Mouse (Mus musculus) embryonic fibroblast, embryonic 13.5 days (primary cell): ENCODE measurements around the gene Ppm1h. TPM values are rescaled to one million over a fixed set of nuclear protein-coding genes. Genes with fewer than 3 reads are reported as not detected.

Source experiments
- H3K27ac ChIP-seq: 2 replicates; pipeline ENCODE4 v1.5.1; 2012; ENCODE audit warnings: low read length, control low read depth, inconsistent platforms; ENCODE audit not compliant: insufficient read depth
- H3K4me1 ChIP-seq: 2 replicates; pipeline ENCODE4 v1.6.1; 2011; ENCODE audit warnings: low read length; ENCODE audit not compliant: control insufficient read depth, insufficient read depth
- H3K4me3 ChIP-seq: 2 replicates; pipeline ENCODE4 v1.5.1; 2011; ENCODE audit warnings: mild to moderate bottlenecking, control low read depth, low read length; ENCODE audit not compliant: insufficient read depth
- CTCF ChIP-seq: IDR thresholded peaks from 2 replicates; pipeline ENCODE4 v1.5.1; 2011; ENCODE audit warnings: mild to moderate bottlenecking, control low read depth, low read length, moderate library complexity, borderline replicate concordance; ENCODE audit not compliant: insufficient read depth
- POLR2A ChIP-seq: IDR thresholded peaks from 2 replicates; pipeline ENCODE4 v1.6.1; 2011; ENCODE audit warnings: low read depth, mild to moderate bottlenecking, control low read depth, low read length, moderate library complexity
- polyA plus RNA-seq: library from polyadenylated mRNA; stranded (reverse); fragments of >200 nt; gene quantifications from 2 replicates; pipeline ENCODE4 v1.2.4, GENCODE M21; 2011; ENCODE audit warnings: low read depth; ENCODE audit not compliant: missing spikeins, insufficient read length

The Ppm1h gene
- polyA plus RNA-seq, 1 experiment, result 4.5 TPM

DNA sequence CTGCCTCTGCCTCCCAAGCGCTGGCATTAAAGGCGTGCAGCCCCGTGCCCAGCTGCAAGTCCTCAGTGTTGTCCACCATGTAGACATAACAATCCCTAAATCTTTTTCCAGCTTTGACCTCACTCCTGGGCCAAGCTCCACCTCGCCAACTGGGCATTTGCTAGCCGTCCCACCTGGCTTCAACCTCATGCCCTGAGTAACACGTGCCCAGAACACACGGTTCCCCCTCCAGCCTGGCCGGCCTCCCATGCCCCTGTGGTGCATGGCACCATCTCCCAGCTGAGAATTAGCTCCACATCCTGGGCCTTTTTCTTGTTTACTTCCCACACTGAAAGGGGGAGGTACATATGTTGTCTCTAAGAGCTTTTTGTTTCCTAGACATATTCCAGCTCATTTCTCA, 163.5 kb downstream of the Ppm1h start:
- H3K4me3 ChIP-seq, result no peak overlapping the region
- H3K4me1 ChIP-seq, result no peaks in the 10 kb centered on the region
- no peak overlapping the region for H3K27ac ChIP-seq
- TF ChIP-seq POLR2A (no peak), CTCF (no peak)

DNA sequence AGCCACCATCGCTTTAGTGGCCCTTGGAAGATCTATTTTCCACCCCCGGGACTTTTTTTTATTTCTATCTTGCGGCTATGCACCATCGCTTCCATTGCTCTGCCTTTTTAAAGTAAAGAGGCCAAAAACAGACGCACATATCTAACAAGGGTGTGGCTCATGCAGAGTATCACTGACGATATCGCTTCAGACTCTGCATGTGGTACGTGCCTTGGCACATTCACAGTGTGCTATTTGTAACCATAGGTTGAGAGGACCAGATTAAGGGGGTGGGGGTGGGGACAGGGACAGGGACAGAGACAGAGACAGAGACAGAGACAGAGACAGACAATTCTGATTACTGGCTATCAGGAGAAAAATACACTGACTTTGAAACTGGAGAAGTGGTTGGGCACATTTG, 164.4 kb downstream of the Ppm1h start:
- no peak for TF ChIP-seq CTCF
- no peak for TF ChIP-seq POLR2A
- H3K4me3 ChIP-seq, result no peak overlapping the region
- no peak overlapping the region for H3K27ac ChIP-seq
- no peaks in the 10 kb centered on the region for H3K4me1 ChIP-seq

DNA sequence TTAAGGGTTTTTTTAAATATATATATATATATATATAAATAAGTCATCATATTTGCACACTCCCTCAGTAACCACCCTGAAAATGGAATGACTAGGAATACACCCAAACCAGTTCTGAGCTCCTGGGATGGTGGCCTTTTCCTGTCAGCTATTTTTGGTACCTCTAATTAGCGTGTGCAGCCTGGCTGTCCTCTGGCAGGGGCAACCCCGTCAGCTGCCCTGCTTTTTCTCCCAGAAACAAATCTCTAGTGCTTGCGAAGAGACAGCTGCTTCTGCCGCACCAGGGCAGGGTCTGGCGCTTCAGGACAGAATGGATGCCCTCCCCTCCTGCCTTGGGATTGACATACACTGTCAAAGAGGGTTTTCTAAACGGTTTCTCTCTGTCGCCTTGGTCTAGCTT, 166.9 kb downstream of the Ppm1h start:
- Histone ChIP-seq H3K4me3 (no peak overlapping the region), H3K27ac (no peak overlapping the region), H3K4me1 (no peaks in the 10 kb centered on the region)
- TF ChIP-seq CTCF, result no peak
- TF ChIP-seq POLR2A, result no peak

DNA sequence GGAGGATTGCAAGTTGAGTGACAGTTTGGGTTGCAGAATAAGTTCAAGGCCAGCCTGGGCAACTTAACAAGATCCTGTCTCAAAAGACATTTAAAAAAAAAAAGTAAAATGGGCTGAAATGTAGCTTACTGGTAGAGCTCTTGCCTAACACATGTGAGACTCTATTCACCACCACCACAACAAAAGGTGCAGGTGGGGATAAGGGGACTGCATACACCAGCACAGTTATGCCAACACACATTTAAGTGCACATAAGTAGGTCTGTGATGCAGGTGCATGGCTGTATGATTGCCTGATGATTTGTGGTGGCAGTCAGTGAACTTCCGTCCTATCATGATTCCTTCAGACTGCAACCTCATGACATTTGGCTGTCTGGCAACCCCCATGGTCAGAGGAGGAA, 167.9 kb downstream of the Ppm1h start:
- no peak overlapping the region for H3K27ac ChIP-seq
- no peak overlapping the region for H3K4me3 ChIP-seq
- H3K4me1 ChIP-seq, result no peaks in the 10 kb centered on the region
- TF ChIP-seq CTCF (no peak), POLR2A (no peak)

DNA sequence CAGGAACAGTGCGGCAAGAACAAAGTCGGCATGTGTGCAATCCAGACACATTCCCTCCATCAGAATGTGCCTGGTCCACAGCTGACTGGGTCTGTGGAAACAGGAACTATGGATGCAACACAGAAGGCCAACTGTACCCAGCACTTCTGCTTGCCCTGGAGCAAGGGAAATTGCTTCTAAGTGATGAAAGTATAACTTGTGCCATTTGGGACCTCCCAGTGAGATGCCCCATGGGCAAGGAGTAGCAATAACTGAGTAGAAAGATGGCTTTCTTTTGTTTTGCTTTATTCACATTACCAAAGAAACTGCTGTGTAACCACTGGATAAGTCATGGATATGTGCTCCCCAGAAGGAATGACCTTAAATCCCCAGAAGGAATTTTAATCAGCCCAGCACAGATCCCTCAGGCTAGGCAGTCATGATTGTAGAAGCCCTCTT, 169.5 kb downstream of the Ppm1h start:
- no peak overlapping the region for H3K4me3 ChIP-seq
- no peaks in the 10 kb centered on the region for H3K4me1 ChIP-seq
- TF ChIP-seq CTCF, result no peak
- TF ChIP-seq POLR2A, result no peak
- peak overlapping the region; percentile 55 for H3K27ac ChIP-seq

DNA sequence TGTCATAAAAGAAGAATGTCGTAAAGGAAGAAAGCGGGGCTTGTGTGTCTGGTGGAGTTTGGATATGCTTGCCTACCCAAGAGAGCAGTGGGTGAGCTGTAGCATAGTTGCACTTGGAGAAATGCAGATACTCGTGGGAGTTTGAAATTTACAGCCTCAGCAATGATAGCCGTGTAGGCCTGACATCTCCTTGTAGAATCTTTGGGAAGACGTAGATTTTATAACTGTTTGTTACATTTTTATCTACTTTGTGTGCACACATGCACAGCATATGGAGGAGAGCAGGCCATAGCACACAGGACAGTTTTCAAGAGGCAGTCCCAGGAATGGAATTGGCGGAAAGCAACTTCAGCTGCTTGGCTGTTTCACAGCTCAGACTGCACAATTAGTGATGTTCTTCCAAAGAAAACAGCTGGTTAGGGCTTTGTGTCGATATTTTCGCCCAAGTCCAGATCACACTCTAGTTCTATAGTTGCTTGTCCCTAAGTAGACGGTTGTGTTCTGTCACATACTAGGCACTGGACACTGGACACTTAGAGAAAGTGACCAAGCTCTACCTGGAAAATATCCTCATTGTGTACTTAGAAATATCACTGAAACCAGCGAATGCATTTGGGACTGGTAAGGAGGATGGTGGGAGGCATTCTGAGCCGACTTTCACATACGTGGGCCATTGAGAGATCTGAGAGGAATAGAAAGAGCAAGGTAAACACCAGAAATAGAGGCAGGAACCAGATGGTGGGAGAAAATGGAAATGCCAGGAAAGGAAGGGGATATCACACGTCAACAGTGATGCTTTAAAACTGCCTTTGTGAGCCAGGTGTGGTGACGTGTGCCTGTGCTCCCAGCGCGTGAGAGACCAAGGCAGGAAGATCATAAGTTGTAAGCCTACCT, 173.0 kb downstream of the Ppm1h start:
- Histone ChIP-seq H3K4me3 (no peak overlapping the region), H3K4me1 (peaks cover 9% of the 10 kb centered on the region; the same call in 1 of the 2 replicates), H3K27ac (no peak overlapping the region)
- TF ChIP-seq CTCF, result no peak
- TF ChIP-seq POLR2A, result no peak

DNA sequence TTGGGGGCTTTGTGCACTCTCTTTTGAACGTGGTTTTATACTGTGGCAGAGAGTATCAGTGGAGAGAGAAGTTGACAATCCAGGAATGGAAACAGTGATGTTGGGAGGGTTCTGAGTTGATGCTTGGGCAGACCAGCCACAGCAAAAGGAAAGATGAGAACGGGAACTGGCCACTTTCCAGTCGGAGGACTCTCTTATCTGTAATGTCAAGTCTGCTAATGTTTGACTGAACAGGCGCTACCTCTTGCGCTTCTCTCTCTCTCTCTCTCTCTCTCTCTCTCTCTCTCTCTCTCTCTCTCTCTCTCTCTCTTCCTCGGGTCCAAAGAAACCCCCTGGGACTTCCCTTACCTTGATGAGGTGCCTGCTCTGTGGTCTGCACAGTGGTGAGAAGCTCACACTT, 176.0 kb downstream of the Ppm1h start:
- Histone ChIP-seq H3K4me1 (peaks cover 9% of the 10 kb centered on the region; the same call in 1 of the 2 replicates), H3K27ac (peak overlapping the region; percentile 50), H3K4me3 (no peak overlapping the region)
- TF ChIP-seq POLR2A, result no peak
- no peak for TF ChIP-seq CTCF

DNA sequence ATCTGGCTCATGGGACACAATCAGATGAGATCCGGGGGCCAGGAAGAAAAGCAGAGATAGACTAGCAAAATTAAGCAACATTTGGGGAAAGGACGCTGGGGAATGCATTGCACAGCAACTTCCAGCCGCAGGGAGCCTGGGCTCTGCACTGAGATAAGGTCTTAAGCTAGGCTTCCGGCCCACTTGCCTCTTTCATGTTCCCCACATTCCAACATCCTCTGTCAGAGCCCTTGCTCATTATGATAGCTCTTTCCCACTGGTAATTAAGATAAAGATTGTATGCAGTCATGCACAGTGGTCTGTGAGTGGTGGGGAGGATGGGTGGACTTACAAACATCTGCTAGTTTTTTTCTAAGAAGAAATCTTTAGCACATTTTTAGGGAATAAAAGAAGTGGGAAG, 176.6 kb downstream of the Ppm1h start:
- H3K4me3 ChIP-seq, result no peak overlapping the region
- peak overlapping the region; percentile 82 for H3K27ac ChIP-seq
- H3K4me1 ChIP-seq, result peaks cover 9% of the 10 kb centered on the region; the same call in 1 of the 2 replicates
- TF ChIP-seq POLR2A (no peak), CTCF (no peak)

DNA sequence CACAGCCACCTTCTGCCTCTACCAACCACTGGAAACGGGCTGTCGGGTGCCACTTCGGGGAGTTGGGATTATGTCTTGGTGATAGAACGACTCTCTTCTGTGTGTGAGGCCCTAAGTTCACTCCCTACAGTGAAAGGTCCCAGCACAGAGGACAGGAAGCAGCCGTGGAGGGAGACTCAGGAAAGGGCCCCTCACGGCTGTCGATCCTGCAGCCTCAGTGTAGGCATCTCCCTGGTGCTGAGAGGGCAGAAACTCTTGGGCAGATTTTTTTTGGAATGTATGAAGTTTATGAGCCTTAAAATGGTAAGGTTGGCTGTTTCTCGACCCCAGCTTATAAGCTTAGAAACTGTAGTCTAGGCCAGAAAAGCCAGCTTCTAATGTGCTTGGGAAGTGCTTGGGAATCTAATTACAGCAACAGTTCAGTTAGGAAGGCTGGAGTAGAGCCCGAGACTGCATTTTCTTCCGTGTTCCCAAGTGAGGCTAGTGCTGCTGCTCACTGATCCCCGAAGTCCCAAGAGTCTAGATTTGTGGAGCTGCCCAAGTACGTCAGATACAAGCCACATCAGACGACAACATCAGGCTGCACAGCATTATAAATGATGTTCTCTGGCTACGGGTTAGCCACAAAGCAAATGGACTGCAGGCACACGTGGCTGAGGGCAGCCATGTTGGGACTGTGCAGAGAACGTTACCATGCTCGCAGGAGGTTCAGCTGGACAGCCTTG, 177.6 kb downstream of the Ppm1h start:
- TF ChIP-seq POLR2A, result no peak
- TF ChIP-seq CTCF, result no peak
- Histone ChIP-seq H3K4me1 (peaks cover 9% of the 10 kb centered on the region; the same call in 1 of the 2 replicates), H3K4me3 (no peak overlapping the region), H3K27ac (0 out of 2 replicates have a peak overlapping the region, but pooled peaks have one; percentile 82)

DNA sequence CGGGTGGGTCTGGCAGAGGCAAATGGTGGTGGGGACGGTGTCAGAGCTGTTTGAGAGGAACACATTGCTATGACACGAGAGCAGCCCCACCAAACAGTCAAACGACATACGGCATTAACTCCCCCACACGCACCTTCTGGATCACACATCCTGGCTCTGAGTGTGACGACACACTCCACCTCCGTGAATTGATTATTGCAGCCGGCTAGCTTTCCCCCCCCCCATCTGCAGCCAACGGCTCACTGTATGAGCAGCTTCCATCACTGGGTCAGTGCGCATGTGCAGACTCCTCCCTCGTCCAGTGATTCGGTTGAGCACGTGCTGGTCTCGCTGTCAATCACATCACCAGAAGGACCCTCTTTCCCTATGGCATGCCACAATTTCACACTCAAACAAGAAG, 178.6 kb downstream of the Ppm1h start:
- Histone ChIP-seq H3K4me1 (peaks cover 9% of the 10 kb centered on the region; the same call in 1 of the 2 replicates), H3K4me3 (no peak overlapping the region), H3K27ac (no peak overlapping the region)
- TF ChIP-seq CTCF (no peak), POLR2A (no peak)
